Mouse (Mus musculus) cerebellum, adult 18-20 months (tissue): Measurements from ENCODE around the gene Rnf144b.

Experiments
- DNase-seq, 2 experiments: peaks; one replicate each; pipeline ENCODE4 v3.0.0; 2021

The Rnf144b gene

GRCm38 (mm10) chr13:47122537-47123430, at the start of gene Rnf144b:
TSS of gene Rnf144b (plus strand) at chr13:47122656.
- peak; percentile 31 for DNase-seq

DNA sequence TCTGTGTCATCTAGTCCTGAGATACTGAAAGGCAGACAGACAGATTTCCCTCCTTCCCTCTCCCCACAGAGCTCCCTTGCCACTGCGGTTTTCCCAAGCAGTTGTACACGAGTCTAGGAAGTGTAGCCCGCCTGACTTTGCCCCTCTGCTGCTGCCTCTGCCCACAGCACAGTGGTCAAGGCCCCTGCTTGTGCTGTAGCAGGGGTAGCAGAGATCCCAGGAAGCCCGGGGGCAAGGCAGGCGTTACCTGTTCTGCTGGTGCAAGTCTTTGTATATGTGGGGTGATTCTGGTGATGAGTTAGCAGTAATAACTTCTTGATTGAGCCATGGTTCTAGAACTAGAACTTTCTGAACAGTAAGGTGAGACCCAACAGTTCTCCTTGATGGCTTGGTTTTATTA, 46.3 kb upstream of the Rnf144b start:
- DNase-seq, result no peak

DNA sequence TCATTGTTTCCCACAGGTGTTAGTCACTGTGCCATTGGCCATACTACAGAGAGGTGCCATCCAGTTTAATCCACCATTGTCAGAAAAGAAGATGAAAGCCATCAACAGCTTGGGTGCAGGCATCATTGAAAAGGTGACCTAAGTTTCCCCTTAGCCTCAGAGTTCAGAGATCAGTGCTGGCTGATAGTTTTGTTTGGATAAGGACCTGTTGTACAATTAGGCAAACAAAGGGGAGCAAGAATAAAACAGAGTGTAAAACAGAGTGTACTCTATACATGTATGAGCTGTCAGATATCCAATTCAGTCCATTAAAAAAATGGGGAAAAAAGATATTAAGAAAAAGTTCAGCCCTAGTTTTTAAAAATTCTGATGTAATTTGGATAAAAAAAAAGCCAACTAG, 45.1 kb upstream of the Rnf144b start:
- DNase-seq, result no peak

DNA sequence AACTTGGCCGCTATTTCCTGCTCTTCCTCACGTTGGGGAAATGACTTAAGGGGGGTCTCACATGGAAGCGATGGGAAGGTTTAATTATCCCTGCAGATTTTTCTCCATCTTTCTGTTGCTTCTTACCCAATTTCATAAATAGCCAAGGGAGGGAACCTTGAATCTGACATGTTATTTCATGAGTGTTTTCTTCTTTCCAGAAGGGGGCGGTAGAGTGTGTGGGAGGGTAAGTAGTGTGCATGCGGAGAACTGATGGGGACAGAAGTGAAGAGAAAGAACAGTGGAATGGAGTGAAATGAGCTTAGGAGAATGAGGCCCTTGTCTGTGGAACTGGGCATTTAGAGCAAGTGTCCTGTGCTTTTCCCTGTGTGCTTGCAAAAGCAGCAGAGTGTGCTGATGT, 43.7 kb upstream of the Rnf144b start:
- no peak for DNase-seq

DNA sequence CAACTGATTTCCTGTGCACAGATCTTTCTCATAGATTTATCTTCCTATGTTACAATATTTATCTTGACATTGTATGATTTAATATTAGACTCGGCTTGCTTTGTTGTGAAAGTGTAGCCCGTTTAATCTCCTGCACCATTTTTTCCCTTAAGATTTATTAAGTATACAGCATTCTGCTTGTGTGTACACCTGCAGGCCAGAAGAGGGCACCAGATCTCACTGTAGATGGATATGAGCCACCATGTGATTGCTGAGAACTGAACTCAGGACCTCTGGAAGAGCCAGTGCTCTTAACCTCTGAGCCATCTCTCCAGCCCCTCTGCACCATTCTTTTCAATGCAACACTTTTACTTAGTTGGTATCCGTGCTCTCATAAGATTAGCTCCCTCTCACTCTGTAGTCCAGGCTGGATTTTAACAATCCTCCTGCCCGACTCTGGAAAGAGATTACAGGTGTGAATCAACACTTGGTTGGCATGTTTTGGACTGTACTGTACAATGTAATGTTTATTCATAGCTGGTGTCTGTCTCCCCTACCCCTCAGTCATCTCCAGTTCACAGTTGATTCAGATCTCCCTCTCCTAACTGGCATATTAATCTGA, 41.5 kb upstream of the Rnf144b start:
- peak in 1 of 2 experiments; percentile 10 for DNase-seq

DNA sequence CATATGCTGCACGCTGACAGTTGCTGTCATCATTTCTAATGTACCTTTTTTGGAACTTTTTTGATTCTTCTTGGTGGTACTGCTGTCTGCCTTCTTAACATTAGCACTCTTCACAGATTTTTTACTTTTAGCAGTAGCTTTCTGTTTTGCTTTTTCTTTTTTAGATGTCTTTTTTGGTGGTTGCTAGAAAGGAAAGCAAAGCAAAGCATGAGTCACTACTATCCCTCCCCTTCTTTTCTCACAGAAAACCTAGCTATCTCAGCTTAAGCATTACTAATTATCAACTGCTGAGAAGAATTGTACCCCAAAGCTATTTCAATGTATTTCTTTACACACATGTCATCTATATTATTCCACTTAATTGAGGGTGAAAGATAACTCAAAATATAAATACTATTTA, 34.0 kb upstream of the Rnf144b start:
- DNase-seq, result no peak

- no peak for DNase-seq
Observed at GRCm38 (mm10) chr13:47089271-47089670, 33.2 kb upstream of the Rnf144b start.

- no peak for DNase-seq
Observed at GRCm38 (mm10) chr13:47093791-47094190, 28.7 kb upstream of the Rnf144b start.

DNA sequence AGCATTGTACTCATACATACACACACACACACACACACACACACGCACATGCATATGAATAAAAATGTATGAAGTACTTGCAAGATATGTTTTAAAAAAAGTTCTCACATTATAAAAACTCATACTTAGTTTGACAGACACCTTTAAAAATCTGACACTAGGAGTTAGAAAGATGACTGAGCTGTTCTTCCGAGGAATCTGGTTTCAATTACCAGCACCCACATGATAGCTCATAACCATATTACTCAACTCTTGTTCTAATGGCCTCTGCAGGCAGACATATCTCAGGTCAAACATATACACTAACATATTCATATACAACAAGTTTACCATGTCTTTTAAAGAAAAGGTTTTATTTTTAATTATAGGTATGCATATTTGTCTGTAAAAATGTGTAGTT, 25.9 kb upstream of the Rnf144b start:
- no peak for DNase-seq

- DNase-seq, result no peak
Observed at GRCm38 (mm10) chr13:47099265-47099664, 23.2 kb upstream of the Rnf144b start.

- DNase-seq, result no peak
Observed at GRCm38 (mm10) chr13:47100587-47100986, 21.9 kb upstream of the Rnf144b start.

DNA sequence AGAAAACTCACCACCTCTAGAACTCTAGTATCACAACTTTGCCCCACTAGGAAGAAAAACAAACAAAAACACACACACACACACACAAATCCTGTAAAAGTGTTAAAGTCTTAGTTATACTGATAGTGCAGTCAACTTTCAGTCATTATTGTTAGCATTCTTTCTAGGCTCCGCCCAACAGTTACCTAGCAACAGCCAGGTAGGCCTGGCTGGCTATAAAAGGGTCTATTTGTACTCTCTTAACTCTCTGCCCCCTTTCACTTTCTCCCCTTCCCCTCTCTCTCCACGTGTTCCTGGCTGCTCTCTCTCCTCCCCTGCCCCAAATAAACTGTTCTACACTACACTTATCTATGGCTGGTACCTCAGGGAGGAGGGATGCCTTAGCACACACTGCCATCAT, 18.3 kb upstream of the Rnf144b start:
- DNase-seq, result no peak

GRCm38 (mm10) chr13:47104856-47105541, 17.5 kb upstream of the Rnf144b start:
- DNase-seq, result peak; percentile 28 to 29

- DNase-seq, result peak; percentile 79 to 88
Observed at GRCm38 (mm10) chr13:47105711-47106579, 16.5 kb upstream of the Rnf144b start, which contains the start of gene Dek. TSS of gene Dek (minus strand) at chr13:47106201.

DNA sequence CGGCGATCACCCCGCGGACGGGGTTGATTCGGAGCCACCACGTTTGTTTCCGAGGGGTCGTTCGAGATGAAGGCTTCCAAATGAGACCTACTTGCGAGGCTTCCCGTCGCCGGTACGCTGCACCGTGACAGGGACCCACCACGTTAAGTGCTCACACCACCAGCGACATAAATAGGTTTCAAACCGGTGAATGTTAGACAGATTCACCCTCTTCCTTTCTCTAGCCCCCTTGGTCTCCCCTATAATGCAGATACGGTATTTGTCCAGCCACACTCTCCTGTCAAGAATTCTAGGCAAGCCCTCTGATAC, 15.9 kb upstream of the Rnf144b start:
- no peak for DNase-seq

DNA sequence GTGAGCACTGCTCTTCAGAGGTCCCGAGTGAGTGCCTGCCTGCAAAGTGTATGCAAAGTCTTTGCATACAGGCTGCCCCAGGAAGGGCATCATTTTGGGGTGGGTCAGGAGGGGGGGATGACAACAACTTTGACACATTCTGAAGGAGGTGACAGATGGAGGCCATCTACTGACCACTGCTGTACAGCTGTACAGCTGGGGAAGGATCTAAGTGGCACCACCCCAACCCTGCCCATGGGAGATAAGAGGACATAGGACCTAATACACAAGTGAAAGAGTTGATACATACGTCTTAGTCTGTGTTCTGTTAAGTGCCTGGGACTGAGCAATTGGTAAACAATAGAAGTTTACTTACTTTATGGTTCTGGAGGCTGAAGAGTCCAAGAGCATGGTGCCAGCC, 13.2 kb upstream of the Rnf144b start:
- DNase-seq, result no peak

- no peak for DNase-seq
Observed at GRCm38 (mm10) chr13:47111185-47111584, 11.3 kb upstream of the Rnf144b start.

DNA sequence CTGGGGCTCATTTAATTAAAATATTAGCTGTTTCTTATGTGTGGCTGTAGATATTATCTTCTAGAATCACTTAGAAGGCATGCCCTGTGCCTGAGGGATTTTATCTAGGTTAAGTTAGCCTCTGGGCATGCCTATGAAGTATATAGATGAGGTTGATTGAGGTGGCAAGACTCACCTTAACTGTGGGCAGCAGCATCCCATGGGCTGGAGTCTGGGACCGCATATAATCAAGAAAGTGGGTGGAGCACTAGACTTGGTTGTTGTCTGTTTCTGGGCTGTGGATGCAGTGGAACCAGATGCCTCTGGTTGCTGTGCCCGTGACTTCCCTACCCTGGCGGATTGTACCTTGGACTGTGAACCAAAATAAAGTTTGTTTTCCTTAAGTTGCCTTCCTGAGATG, 10.4 kb upstream of the Rnf144b start:
- no peak for DNase-seq

DNA sequence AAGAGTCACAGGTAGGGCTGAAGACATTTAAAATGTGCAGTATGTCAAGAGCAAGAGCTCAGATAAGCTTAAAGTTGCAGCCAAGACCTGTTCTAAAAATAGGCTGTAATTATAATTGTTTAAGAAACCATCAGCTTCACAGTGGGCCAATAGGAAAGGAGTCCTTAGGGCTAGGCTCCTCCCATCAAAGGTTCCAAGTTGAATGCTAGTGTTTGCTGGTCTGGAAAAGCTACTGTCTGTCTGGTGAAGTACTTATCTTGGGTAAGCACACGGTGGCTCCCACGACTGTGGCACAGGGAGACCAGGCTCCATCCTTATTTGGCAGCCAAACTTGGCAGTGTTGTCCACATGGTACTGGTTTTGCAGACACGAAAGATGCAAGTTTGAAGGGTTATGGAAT, 9.5 kb upstream of the Rnf144b start:
- no peak for DNase-seq

GRCm38 (mm10) chr13:47116000-47116399, 6.5 kb upstream of the Rnf144b start:
- no peak for DNase-seq

- peak; percentile 41 to 48 for DNase-seq
Observed at GRCm38 (mm10) chr13:47121333-47121889, 1.0 kb upstream of the Rnf144b start.

- no peak for DNase-seq
Observed at GRCm38 (mm10) chr13:47124449-47124848, 2.0 kb downstream of the Rnf144b start.

GRCm38 (mm10) chr13:47124986-47125385, 2.5 kb downstream of the Rnf144b start:
- no peak for DNase-seq
